Mouse (Mus musculus) erythroblast, adult 5-6 weeks (primary cell): ENCODE data around the gene Olfr855. TPM values are rescaled to one million over a fixed set of nuclear protein-coding genes. Genes with fewer than 3 reads are reported as not detected.
A peak's percentile ranks its signal among the peaks of the same experiment; 100 is the strongest.

Experiments
- ATAC-seq: replicated peaks from 2 replicates; pipeline ENCODE4 v1.8.0; 2016; ENCODE audit warnings: moderate number of reproducible peaks, mild to moderate bottlenecking, moderate TSS enrichment, inconsistent platforms; ENCODE audit not compliant: poor library complexity, low FRiP score, severe bottlenecking
- total RNA-seq, 2 experiments: library from RNA; stranded (forward) in 1 of 2; stranded (reverse) in 1 of 2; fragments of 150-400 nt in 1 of 2; fragments of 200-764, 138-1000 nt in 1 of 2; gene quantifications; 2 replicates each; pipeline versions ENCODE4 v1.2.3 to v1.2.4; 2015 to 2017; ENCODE audit warnings: low replicate concordance in 2 of 2

The Olfr855 gene
- not detected in 2 replicates for total RNA-seq (2015; ENCODE audit: low replicate concordance)
- not detected in 2 replicates for total RNA-seq (2017; ENCODE audit: low replicate concordance)

DNA sequence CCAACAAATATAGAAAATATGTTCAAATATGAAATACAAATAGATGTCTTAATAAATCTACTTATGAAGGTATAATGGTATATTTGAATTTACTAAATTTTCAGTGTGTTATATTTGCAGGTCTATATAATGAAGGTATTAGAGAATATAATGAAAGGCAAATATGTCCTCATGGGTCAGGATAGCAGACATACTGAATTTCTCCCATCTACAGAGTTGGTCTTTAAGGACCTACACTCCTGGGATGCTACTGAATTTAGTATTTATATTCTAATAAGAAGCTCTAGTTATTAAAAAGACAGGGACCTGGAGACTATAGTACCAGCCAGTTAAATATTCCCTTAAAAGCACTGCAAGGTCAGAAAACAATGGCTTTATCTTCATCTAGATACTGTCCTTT, at the start of gene Olfr855:
Gene Olfr855, plus strand, starts transcription at position 301 of the 400 bp plus-strand sequence.
- ATAC-seq = no peak

DNA sequence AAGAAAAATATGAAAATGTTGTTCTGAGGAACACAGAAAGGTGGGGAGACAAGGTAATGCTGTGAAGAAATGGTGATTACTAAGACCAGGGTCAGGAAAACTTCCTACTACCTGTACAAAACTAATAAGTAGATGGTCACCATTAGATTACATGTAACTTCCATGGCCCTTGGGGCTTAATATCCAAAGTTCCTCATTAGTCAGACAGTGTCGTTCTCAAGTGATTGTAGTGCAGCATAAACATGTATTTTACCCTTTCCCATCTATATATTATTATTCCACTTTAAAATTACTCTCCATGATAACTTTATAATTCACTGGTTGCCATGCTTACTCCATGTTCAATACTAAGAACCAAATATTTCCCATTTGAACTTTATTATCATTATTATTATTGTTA, 41.4 kb upstream of the Olfr855 start, which contains the start of gene Olfr853:
Gene Olfr853, minus strand, starts transcription at position 101 of the 400 bp plus-strand sequence.
- ATAC-seq = no peak

DNA sequence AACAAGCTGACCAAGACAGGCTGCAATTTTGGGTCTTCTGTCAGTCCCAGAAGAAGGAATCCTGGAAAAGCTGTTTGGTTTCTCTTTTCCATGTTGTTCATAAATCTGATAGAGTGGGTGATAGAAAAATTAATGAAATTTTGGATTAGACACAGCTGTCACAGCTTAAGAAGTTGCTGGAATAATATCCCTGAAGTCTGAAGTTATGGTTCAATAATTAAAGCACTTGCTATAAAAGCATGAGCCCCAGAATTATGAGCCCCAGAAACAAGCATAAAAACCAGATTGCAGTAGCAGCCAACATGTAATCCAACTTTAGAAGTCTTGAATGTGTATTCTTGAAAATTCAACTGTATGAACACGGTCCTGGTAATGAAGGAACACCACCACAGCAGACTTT, 15.1 kb upstream of the Olfr855 start, which contains the start of gene Olfr854:
Gene Olfr854, minus strand, starts transcription at position 101 of the 400 bp plus-strand sequence.
- ATAC-seq = no peak

DNA sequence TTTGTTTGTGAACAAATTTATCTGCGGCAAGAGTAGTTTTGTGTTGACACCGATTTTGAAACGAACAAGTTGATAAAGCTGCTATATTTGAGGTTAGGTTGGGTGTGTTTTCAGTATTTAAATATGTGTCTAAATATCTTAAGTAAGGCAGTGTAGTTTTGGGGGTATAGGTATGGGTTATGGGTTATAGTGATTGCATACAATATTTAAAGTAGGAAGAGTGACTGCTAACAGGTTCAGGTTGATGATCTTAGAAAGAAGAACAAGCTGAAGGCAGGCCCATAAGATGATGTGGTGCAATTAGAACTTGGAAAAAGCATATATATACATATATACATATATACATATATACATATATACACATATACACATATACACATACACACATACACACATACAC, 38.9 kb downstream of the Olfr855 start:
- ATAC-seq = no peak

DNA sequence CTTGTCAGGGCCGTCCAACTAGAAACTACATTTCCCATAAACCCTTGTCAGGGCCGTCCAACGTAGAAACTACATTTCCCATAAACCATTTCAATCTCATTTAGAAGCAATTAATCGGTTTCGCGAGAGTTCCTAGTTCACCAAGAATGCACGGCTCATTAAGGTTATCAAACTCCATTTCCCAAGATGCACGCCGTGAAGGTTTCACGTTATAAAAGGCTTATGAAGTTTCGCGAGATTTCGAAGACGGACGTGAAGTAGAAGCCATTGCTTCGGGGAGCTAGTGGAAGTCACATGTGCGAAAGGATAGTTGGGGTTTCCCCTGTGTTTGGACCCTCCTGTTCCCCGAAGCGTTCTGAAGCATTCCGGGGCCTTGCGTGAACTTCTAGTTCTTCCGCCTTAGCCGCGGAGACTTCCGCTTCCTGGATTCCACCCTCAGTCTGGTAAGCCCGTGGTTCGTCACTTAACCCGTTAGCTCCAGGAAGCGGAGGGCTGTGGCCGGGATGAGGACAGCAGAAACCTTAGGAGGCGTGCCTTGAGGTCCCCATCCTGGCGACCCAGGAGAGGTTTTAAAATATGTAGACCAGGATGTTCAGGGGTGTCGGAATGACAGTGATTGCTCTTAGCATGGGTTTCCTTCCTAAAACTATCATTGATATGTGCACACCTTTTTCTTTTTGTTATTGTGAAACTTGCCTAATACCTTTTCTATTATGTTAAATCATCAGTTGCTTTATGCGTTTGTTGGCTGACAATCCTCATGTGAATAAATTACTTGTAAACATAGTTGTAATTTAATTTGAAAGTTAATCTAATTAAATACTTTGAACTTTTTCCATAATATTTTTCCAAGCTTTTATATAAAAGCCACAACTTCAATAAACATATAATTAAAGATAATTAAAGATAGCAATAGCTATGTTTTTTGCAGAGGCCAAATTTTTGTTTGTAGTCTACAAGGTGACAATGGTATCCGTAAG, 39.7 kb downstream of the Olfr855 start, which contains the start of gene Zfp317:
Gene Zfp317, plus strand, starts transcription at position 260 of the 980 bp plus-strand sequence.
- peak; percentile 99 for ATAC-seq

DNA sequence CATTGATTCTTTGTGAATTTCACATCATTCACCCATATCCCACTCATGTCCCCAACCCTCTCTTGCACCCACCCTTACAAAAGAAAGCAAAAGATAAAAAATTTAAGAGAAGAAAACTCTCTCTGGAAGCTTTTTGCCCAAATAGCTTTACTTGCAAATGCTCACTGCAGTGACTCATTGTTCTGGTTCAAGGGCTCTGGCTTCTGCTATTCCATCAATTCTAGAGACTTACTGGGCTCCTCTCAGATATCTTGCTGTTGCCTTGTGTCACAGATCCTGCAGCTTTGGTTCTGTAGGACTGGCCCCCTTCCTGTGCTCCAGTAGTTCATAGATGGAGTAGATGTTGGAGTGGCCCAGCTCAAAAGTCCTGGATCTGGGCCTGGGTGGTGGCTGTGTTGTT, 47.2 kb downstream of the Olfr855 start:
- no peak for ATAC-seq

Other genes starting within 250 kb of the Olfr855 start
- 0.21 TPM in 1 of 2 replicates, not detected in the other for gene Olfr845, start 246.2 kb upstream of the Olfr855 start, total RNA-seq (2015; ENCODE audit: low replicate concordance)
- not detected in 2 replicates for gene Olfr845, start 246.2 kb upstream of the Olfr855 start, total RNA-seq (2017; ENCODE audit: low replicate concordance)
- not detected in 2 replicates for gene Olfr846, start 218.6 kb upstream of the Olfr855 start, total RNA-seq (2015; ENCODE audit: low replicate concordance)
- gene Olfr846, start 218.6 kb upstream of the Olfr855 start, total RNA-seq (2017; ENCODE audit: low replicate concordance) = 0.84 TPM in 1 of 2 replicates, not detected in the other
- not detected in 2 replicates for gene Olfr847, start 203.9 kb upstream of the Olfr855 start, total RNA-seq (2015; ENCODE audit: low replicate concordance)
- gene Olfr847, start 203.9 kb upstream of the Olfr855 start, total RNA-seq (2017; ENCODE audit: low replicate concordance) = not detected in 2 replicates
- gene Olfr849, start 142.4 kb upstream of the Olfr855 start, total RNA-seq (2015; ENCODE audit: low replicate concordance) = not detected in 2 replicates
- gene Olfr849, start 142.4 kb upstream of the Olfr855 start, total RNA-seq (2017; ENCODE audit: low replicate concordance) = not detected in 2 replicates
- gene Olfr850, start 104.4 kb upstream of the Olfr855 start, total RNA-seq (2015; ENCODE audit: low replicate concordance) = not detected in 2 replicates
- gene Olfr850, start 104.4 kb upstream of the Olfr855 start, total RNA-seq (2017; ENCODE audit: low replicate concordance) = not detected in 2 replicates
- not detected in 2 replicates for gene Olfr851, start 89.3 kb upstream of the Olfr855 start, total RNA-seq (2015; ENCODE audit: low replicate concordance)
- gene Olfr851, start 89.3 kb upstream of the Olfr855 start, total RNA-seq (2017; ENCODE audit: low replicate concordance) = not detected in 2 replicates
- gene Olfr853, start 41.5 kb upstream of the Olfr855 start, total RNA-seq (2015; ENCODE audit: low replicate concordance) = not detected in 2 replicates
- not detected in 2 replicates for gene Olfr853, start 41.5 kb upstream of the Olfr855 start, total RNA-seq (2017; ENCODE audit: low replicate concordance)
- gene Olfr854, start 15.2 kb upstream of the Olfr855 start, total RNA-seq (2015; ENCODE audit: low replicate concordance) = not detected in 2 replicates
- gene Olfr854, start 15.2 kb upstream of the Olfr855 start, total RNA-seq (2017; ENCODE audit: low replicate concordance) = not detected in 2 replicates
- gene Zfp317, start 39.5 kb downstream of the Olfr855 start, total RNA-seq (2015; ENCODE audit: low replicate concordance) = 1.3 and 2.3 TPM in 2 replicates
- gene Zfp317, start 39.5 kb downstream of the Olfr855 start, total RNA-seq (2017; ENCODE audit: low replicate concordance) = 3.8 and 4.7 TPM in 2 replicates
- not detected in 2 replicates for gene Olfr857, start 126.8 kb downstream of the Olfr855 start, total RNA-seq (2015; ENCODE audit: low replicate concordance)
- not detected in 2 replicates for gene Olfr857, start 126.8 kb downstream of the Olfr855 start, total RNA-seq (2017; ENCODE audit: low replicate concordance)
- not detected in 2 replicates for gene Olfr58, start 197.7 kb downstream of the Olfr855 start, total RNA-seq (2015; ENCODE audit: low replicate concordance)
- gene Olfr58, start 197.7 kb downstream of the Olfr855 start, total RNA-seq (2017; ENCODE audit: low replicate concordance) = not detected in 2 replicates
- gene Olfr859, start 222.3 kb downstream of the Olfr855 start, total RNA-seq (2015; ENCODE audit: low replicate concordance) = not detected in 2 replicates
- under 0.01 TPM in 1 of 2 replicates, not detected in the other for gene Olfr859, start 222.3 kb downstream of the Olfr855 start, total RNA-seq (2017; ENCODE audit: low replicate concordance)